ENCODE assay signal across 29 mouse cellular contexts in the genomic region with DNA sequence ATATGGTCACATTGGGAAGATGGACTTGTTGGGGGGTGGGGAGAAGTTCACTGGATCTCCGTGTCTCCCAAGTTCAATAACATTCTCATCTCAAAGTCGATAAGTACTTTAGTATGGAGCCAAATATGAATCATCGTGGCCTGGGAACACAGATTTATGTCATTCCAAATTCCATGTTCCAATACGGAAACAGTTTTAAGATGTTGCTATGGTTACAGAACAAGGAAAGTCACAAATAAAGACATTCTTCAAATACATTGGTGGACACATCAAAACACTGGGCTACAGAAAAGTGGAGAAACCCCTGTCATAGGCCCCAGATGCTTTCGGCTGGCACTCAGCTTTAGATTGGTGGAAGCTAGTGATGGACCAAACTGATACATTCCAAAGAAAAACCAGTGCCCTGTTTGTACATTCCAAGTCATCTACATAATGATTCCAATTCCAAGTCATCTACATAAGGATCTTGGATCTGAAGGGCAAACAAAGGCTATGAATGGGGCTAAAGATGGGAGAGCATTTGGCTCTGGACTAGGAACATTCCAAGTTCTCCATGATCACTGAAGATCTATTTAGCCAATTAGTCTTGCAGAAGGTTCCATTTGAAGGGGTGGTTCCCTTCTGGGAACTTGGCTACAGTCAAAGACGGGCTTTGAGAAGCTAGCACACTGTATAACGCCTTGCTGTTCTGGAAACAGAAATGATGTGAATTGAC. TPM values are rescaled to one million over a fixed set of nuclear protein-coding genes. Genes with fewer than 3 reads are reported as not detected.
DNase-seq lines count a peak whose midpoint lies in the region; ATAC-seq and TF ChIP-seq lines count a peak whose summit lies in the region.
"Had no signal": no experiment of that assay in that cellular context is flagged by ENCODE, and none has a peak within 500 bp of the region (broad histone marks: within the 10 kb centered on the region; RNA-seq: fewer than 3 reads in every experiment).

No protein-coding gene starts in this region.

- TF ChIP-seq EP300 in liver, postnatal 0 days (IDR thresholded peaks at IDR 0.05; ENCODE audit: low read depth) = no peak

- H3K4me3 ChIP-seq in liver, adult 2 months (ENCODE audit: insufficient read depth, low read depth, low read length) = no peak overlapping the region
- H3K4me3 ChIP-seq in liver, postnatal 0 days (ENCODE audit: low read depth, low read length) = no peak overlapping the region
- H3K4me3 ChIP-seq: embryonic facial prominence, embryonic 15.5 days; forebrain, embryonic 10.5 days; midbrain, embryonic 12.5 days had no signal

- no peak for ATAC-seq in liver, postnatal 0 days
- ATAC-seq: hindbrain, postnatal 0 days; intestine, postnatal 0 days had no signal

- H3K9ac ChIP-seq in liver, adult 2 months (ENCODE audit: low read depth, low read length) = no peak overlapping the region
- no peak overlapping the region for H3K9ac ChIP-seq in liver, postnatal 0 days (replicated peaks)
- H3K9ac ChIP-seq: embryonic facial prominence, embryonic 15.5 days; midbrain, embryonic 12.5 days had no signal

- H3K27me3 ChIP-seq in liver, adult 2 months (ENCODE audit: control insufficient read depth, insufficient read depth, low read length) = no peaks in the 10 kb centered on the region
- H3K27me3 ChIP-seq in liver, postnatal 0 days (ENCODE audit: insufficient read depth, low read length) = no peaks in the 10 kb centered on the region
- H3K27me3 ChIP-seq: embryonic facial prominence, embryonic 15.5 days; midbrain, embryonic 12.5 days had no signal

- peaks cover 2% of the 10 kb centered on the region; the same call in 1 of the 2 replicates for H3K9me3 ChIP-seq in liver, postnatal 0 days (ENCODE audit: low read length)
- H3K9me3 ChIP-seq: embryonic facial prominence, embryonic 15.5 days; midbrain, embryonic 12.5 days had no signal

- no peak overlapping the region for H3K4me2 ChIP-seq in liver, postnatal 0 days (ENCODE audit: low read depth, low read length)
- H3K4me2 ChIP-seq: embryonic facial prominence, embryonic 15.5 days; liver, embryonic 11.5 days; midbrain, embryonic 12.5 days had no signal

- peak; percentile 14 to 22 for DNase-seq in cerebellum, postnatal 10 days
- DNase-seq in cerebellum, postnatal 36 days = no peak
- DNase-seq in heart, adult 9 months (ENCODE audit: low spot score in 2 of 2) = peak; percentile 19
- no peak for DNase-seq in heart, postnatal 4 days
- peak; percentile 20 for DNase-seq in liver, adult 2 months (ENCODE audit: extremely low read depth, low read depth, low spot score)
- DNase-seq in liver, postnatal 0 days = no peak
- peak; percentile 42 for DNase-seq in skeletal muscle tissue, adult 2 months (ENCODE audit: low read depth, low spot score)
- DNase-seq in ovary, postnatal 10 days (ENCODE audit: low spot score) = no peak
- DNase-seq: adrenal gland, adult 8-10 months; cerebellum, adult 18-20 months; gastrocnemius, postnatal 36 days; kidney, postnatal 4 days; layer of hippocampus, adult 9-11 months; lung, adult 18-20 months; lung, postnatal 14 days had no signal

- WGBS in liver, adult 2 months = 90% methylated on average over 7 of the region's 7 CpGs
- 85% methylated on average over 7 of the region's 7 CpGs for WGBS in liver, postnatal 0 days (ENCODE audit: insufficient replicate concordance)

- H3K36me3 ChIP-seq in liver, adult 2 months (ENCODE audit: control insufficient read depth, insufficient read depth, low read length) = no peaks in the 10 kb centered on the region
- H3K36me3 ChIP-seq in liver, postnatal 0 days (replicated peaks; ENCODE audit: insufficient read depth, low read length) = no peaks in the 10 kb centered on the region
- H3K36me3 ChIP-seq: embryonic facial prominence, embryonic 15.5 days; forebrain, embryonic 10.5 days; midbrain, embryonic 12.5 days had no signal

- no peak for TF ChIP-seq CTCF in liver, adult 2 months (IDR thresholded peaks at IDR 0.05; ENCODE audit: low read depth, low read length)
- no peak for TF ChIP-seq CTCF in liver, postnatal 0 days (IDR thresholded peaks at IDR 0.05; ENCODE audit: low read depth)

- no peak overlapping the region for H3K27ac ChIP-seq in liver, adult 2 months (replicated peaks; ENCODE audit: insufficient read depth, low read depth, low read length)
- H3K27ac ChIP-seq in liver, postnatal 0 days (ENCODE audit: low read depth) = no peak overlapping the region
- H3K27ac ChIP-seq: embryonic facial prominence, embryonic 15.5 days; forebrain, embryonic 10.5 days; hindbrain, postnatal 0 days; midbrain, embryonic 12.5 days had no signal

- TF ChIP-seq POLR2A in liver, adult 2 months (IDR thresholded peaks at IDR 0.05; ENCODE audit: extremely low read depth, insufficient read depth, low read length) = no peak

- peaks cover 7% of the 10 kb centered on the region; the same call in 1 of the 2 replicates for H3K4me1 ChIP-seq in liver, adult 2 months (ENCODE audit: control insufficient read depth, insufficient read depth, low read length)
- H3K4me1 ChIP-seq in liver, postnatal 0 days (ENCODE audit: insufficient read depth) = peaks cover 3% of the 10 kb centered on the region; the same call in 1 of the 2 replicates
- H3K4me1 ChIP-seq: embryonic facial prominence, embryonic 15.5 days had no signal

- no peaks in the 10 kb centered on the region for H3K79me2 ChIP-seq in liver, adult 2 months (ENCODE audit: control insufficient read depth, insufficient read depth, low read length)

RNA-seq across cellular contexts. Expression of a gene that starts 17.2 kb away (rescaled TPM):
- total RNA-seq in heart, postnatal 4 days (2021) = not detected
- not detected in 2 replicates for total RNA-seq in liver, adult 2 months (2014; rRNA removed)
- not detected in 2 replicates for polyA plus RNA-seq in liver, adult 2 months (2012; rRNA removed)
- polyA plus RNA-seq in liver, postnatal 0 days (2015; fragmentation: Nextera tagmentation; extraction: Ambion mirVana) = not detected in 2 replicates
- total RNA-seq: adrenal gland, adult 8-10 months; common myeloid progenitor, adult 5-6 weeks; gastrocnemius, postnatal 36 days; hindbrain, postnatal 0 days; megakaryocyte, adult 5-6 weeks; neutrophil, adult 5-6 weeks had no signal
- polyA plus RNA-seq: forebrain, embryonic 10.5 days; heart, embryonic 14.5 days; hindbrain, embryonic 11.5 days; intestine, postnatal 0 days; kidney, embryonic 14.5 days; limb, embryonic 11.5 days; liver, embryonic 11.5 days; midbrain, embryonic 12.5 days had no signal

RNA-seq across cellular contexts. Expression of a gene that starts 33.0 kb away (rescaled TPM):
- 10 to 100 TPM; 83.1 to 85.9 TPM for total RNA-seq in heart, postnatal 4 days (2021)
- 24.7 and 31.5 TPM in 2 replicates for total RNA-seq in liver, adult 2 months (2014; rRNA removed)
- polyA plus RNA-seq in liver, adult 2 months (2012; rRNA removed) = 20.4 and 22.0 TPM in 2 replicates
- 19.5 and 20.2 TPM in 2 replicates for polyA plus RNA-seq in liver, postnatal 0 days (2015; fragmentation: Nextera tagmentation; extraction: Ambion mirVana)

RNA-seq across cellular contexts. Expression of a gene that starts 33.0 kb away (rescaled TPM):
- total RNA-seq in heart, postnatal 4 days (2021) = 1 to 10 TPM in 1 of 2 experiments, not detected in 1; 2.9 TPM
- not detected in 2 replicates for total RNA-seq in liver, adult 2 months (2014; rRNA removed)
- polyA plus RNA-seq in liver, adult 2 months (2012; rRNA removed) = not detected in 2 replicates
- not detected in 2 replicates for polyA plus RNA-seq in liver, postnatal 0 days (2015; fragmentation: Nextera tagmentation; extraction: Ambion mirVana)
- total RNA-seq: adrenal gland, adult 8-10 months; common myeloid progenitor, adult 5-6 weeks; hindbrain, postnatal 0 days; left cerebral cortex, adult 8-10 months; megakaryocyte, adult 5-6 weeks; neutrophil, adult 5-6 weeks had no signal
- polyA plus RNA-seq: embryonic facial prominence, embryonic 15.5 days; forebrain, embryonic 10.5 days; heart, embryonic 14.5 days; hindbrain, embryonic 11.5 days; intestine, postnatal 0 days; kidney, embryonic 14.5 days; limb, embryonic 11.5 days; liver, embryonic 11.5 days; midbrain, embryonic 12.5 days had no signal

Comparison
In these comparisons a context has a peak if more than half of its experiments do, and no peak if none do; other contexts are left out.
1. DNase-seq: peak in cerebellum, postnatal 10 days (2 of 2), heart, adult 9 months (2 of 2), liver, adult 2 months (single experiment) and skeletal muscle tissue, adult 2 months (single experiment); none in cerebellum, postnatal 36 days (0 of 2), heart, postnatal 4 days (single experiment), liver, postnatal 0 days (single experiment) and ovary, postnatal 10 days (single experiment).